Mouse (Mus musculus) heart, postnatal 0 days (tissue): ENCODE results near the gene Dag1.

Experiments
- CTCF ChIP-seq: IDR thresholded peaks from 2 replicates; pipeline ENCODE4 v1.5.1; 2016; ENCODE audit warnings: antibody characterized with exemption, control low read depth, low read depth
- EP300 ChIP-seq: IDR thresholded peaks from 2 replicates; pipeline ENCODE4 v1.6.1; 2016; ENCODE audit warnings: antibody characterized with exemption, low read depth

- TF ChIP-seq CTCF (no peak), EP300 (no peak)
Observed at GRCm38 (mm10) chr9:108204884-108205570, 58.7 kb downstream of the Dag1 start.
